In genomic region chr4:114499650-114500049, GRCm38 (mm10) we compare ENCODE assay signal across 19 mouse cellular contexts.
"Had no signal": no experiment of that assay in that cellular context is flagged by ENCODE, and none has a peak within 500 bp of the region (broad histone marks: within the 10 kb centered on the region; RNA-seq: fewer than 3 reads in every experiment).

No protein-coding gene starts in this region.

- H3K4me1 ChIP-seq: stomach, embryonic 15.5 days had no signal

- H3K27ac ChIP-seq: intestine, embryonic 15.5 days; limb, embryonic 12.5 days; limb, embryonic 15.5 days; liver, embryonic 14.5 days; macrophage; midbrain, embryonic 12.5 days; midbrain, embryonic 15.5 days; neural tube, embryonic 12.5 days; neural tube, embryonic 15.5 days; stomach, embryonic 15.5 days had no signal

- H3K4me3 ChIP-seq: intestine, embryonic 15.5 days; limb, embryonic 12.5 days; limb, embryonic 15.5 days; midbrain, embryonic 12.5 days; midbrain, embryonic 15.5 days; neural tube, embryonic 12.5 days; neural tube, embryonic 15.5 days; stomach, embryonic 15.5 days had no signal

- H3K9ac ChIP-seq: intestine, embryonic 15.5 days; limb, embryonic 12.5 days; limb, embryonic 15.5 days; liver, embryonic 14.5 days; liver, postnatal 0 days; lung, embryonic 14.5 days; midbrain, embryonic 12.5 days; midbrain, embryonic 15.5 days; neural tube, embryonic 12.5 days; neural tube, embryonic 15.5 days; stomach, embryonic 15.5 days had no signal

- H3K36me3 ChIP-seq: intestine, embryonic 15.5 days; limb, embryonic 12.5 days; limb, embryonic 15.5 days; midbrain, embryonic 12.5 days; midbrain, embryonic 15.5 days; neural tube, embryonic 12.5 days; neural tube, embryonic 15.5 days; stomach, embryonic 15.5 days had no signal

- H3K27me3 ChIP-seq: intestine, embryonic 15.5 days; midbrain, embryonic 12.5 days; midbrain, embryonic 15.5 days; neural tube, embryonic 12.5 days; neural tube, embryonic 15.5 days; stomach, embryonic 15.5 days had no signal

- DNase-seq: left cerebral cortex, postnatal 4 days; liver, postnatal 0 days; lung, embryonic 14.5 days; right cerebral cortex, adult 18-20 months; right cerebral cortex, postnatal 25 days; spleen, adult 18-20 months; thymus, postnatal 25 days had no signal

- ATAC-seq: intestine, embryonic 15.5 days; liver, postnatal 0 days; lung, postnatal 0 days; midbrain, embryonic 15.5 days had no signal

- H3K9me3 ChIP-seq: intestine, embryonic 15.5 days; limb, embryonic 12.5 days; limb, embryonic 15.5 days; midbrain, embryonic 12.5 days; midbrain, embryonic 15.5 days; neural tube, embryonic 12.5 days; neural tube, embryonic 15.5 days; stomach, embryonic 15.5 days had no signal

- H3K4me2 ChIP-seq: intestine, embryonic 15.5 days; limb, embryonic 12.5 days; limb, embryonic 15.5 days; liver, embryonic 11.5 days; lung, embryonic 14.5 days; midbrain, embryonic 12.5 days; midbrain, embryonic 15.5 days; neural tube, embryonic 12.5 days; neural tube, embryonic 15.5 days; stomach, embryonic 15.5 days had no signal
